Mouse (Mus musculus): Measurements from ENCODE around the gene Nme8. TPM values are rescaled to one million over a fixed set of nuclear protein-coding genes. Genes with fewer than 3 reads are reported as not detected.

Gene Nme8
- total RNA-seq (2023): not detected in 2 replicates

GRCm38 (mm10) chr13:19697790-19698189 is at the start of gene Nme8:
Nme8 (minus strand) TSS chr13:19697794.

GRCm38 (mm10) chr13:19622573-19623227 is 74.9 kb downstream of the Nme8 start, which contains the start of gene Sfrp4:
Sfrp4 (plus strand) TSS chr13:19623104.

GRCm38 (mm10) chr13:19619216-19619927 is 78.2 kb downstream of the Nme8 start, which contains the start of gene Epdr1:
Epdr1 (minus strand) TSS chr13:19619927.

Other genes starting within 250 kb of the Nme8 start
- gene Epdr1, start 77.9 kb downstream of the Nme8 start, total RNA-seq (2023): 0.16 and 0.47 TPM in 2 replicates
- 0.60 TPM in 1 of 2 replicates, not detected in the other for gene Sfrp4, start 74.7 kb downstream of the Nme8 start, total RNA-seq (2023)
- 141 and 173 TPM in 2 replicates for gene Gpr141, start 126.5 kb upstream of the Nme8 start, total RNA-seq (2023)